In genomic region chr14:34050101-34050779, GRCm38 (mm10) we compare ENCODE assay signal across 30 mouse cellular contexts. TPM values are rescaled to one million over a fixed set of nuclear protein-coding genes. Genes with fewer than 3 reads are reported as not detected.
DNase-seq lines count a peak whose midpoint lies in the region; ATAC-seq lines count a peak whose summit lies in the region.
"Had no signal": no experiment of that assay in that cellular context is flagged by ENCODE, and none has a peak within 500 bp of the region (broad histone marks: within the 10 kb centered on the region; RNA-seq: fewer than 3 reads in every experiment).

No protein-coding gene starts in this region.

- no peaks in the 10 kb centered on the region for H3K9me3 ChIP-seq in forebrain, embryonic 13.5 days (replicated peaks)
- no peaks in the 10 kb centered on the region for H3K9me3 ChIP-seq in forebrain, embryonic 11.5 days (ENCODE audit: control insufficient read depth, low read length)
- H3K9me3 ChIP-seq: embryonic facial prominence, embryonic 15.5 days; heart, embryonic 12.5 days; neural tube, embryonic 13.5 days had no signal

- WGBS in forebrain, embryonic 13.5 days, result 68% methylated on average over 5 of the region's 5 CpGs
- WGBS in forebrain, embryonic 11.5 days, result 73% methylated on average over 5 of the region's 5 CpGs

- no peak overlapping the region for H3K4me2 ChIP-seq in forebrain, embryonic 13.5 days
- no peak overlapping the region for H3K4me2 ChIP-seq in forebrain, embryonic 11.5 days (ENCODE audit: low read depth, low read length, severe bottlenecking)
- H3K4me2 ChIP-seq: embryonic facial prominence, embryonic 15.5 days; heart, embryonic 12.5 days; hindbrain, embryonic 14.5 days; neural tube, embryonic 13.5 days had no signal

- ATAC-seq in forebrain, embryonic 13.5 days, result peak; percentile 59; the same call in 1 of the 2 replicates
- no peak for ATAC-seq in forebrain, embryonic 11.5 days (replicated peaks; ENCODE audit: low FRiP score)
- ATAC-seq in CD4-positive, CD25-positive, alpha-beta regulatory T cell, adult 4 months, result no peak
- ATAC-seq: intestine, embryonic 16.5 days; liver, postnatal 0 days had no signal

- H3K4me3 ChIP-seq in forebrain, embryonic 13.5 days, result no peak overlapping the region
- H3K4me3 ChIP-seq in forebrain, embryonic 11.5 days (ENCODE audit: low read depth, low read length), result no peak overlapping the region
- H3K4me3 ChIP-seq: embryonic facial prominence, embryonic 15.5 days; heart, embryonic 12.5 days; megakaryocyte, embryonic 14.5 days; neural tube, embryonic 13.5 days had no signal

- no peak overlapping the region for H3K9ac ChIP-seq in forebrain, embryonic 13.5 days
- H3K9ac ChIP-seq in forebrain, embryonic 11.5 days (ENCODE audit: low read length), result no peak overlapping the region
- H3K9ac ChIP-seq: embryonic facial prominence, embryonic 15.5 days; heart, embryonic 12.5 days; hindbrain, embryonic 14.5 days; liver, postnatal 0 days; neural tube, embryonic 13.5 days had no signal

- no peak for DNase-seq in forebrain, embryonic 11.5 days (ENCODE audit: low spot score)
- DNase-seq in left cerebral cortex, postnatal 4 days, result peak; percentile 77
- no peak for DNase-seq in left cerebral cortex, postnatal 25 days (ENCODE audit: low spot score in 2 of 2)
- DNase-seq in brain, embryonic 18.5 days (ENCODE audit: low read depth, low spot score), result peak; percentile 24
- peak; percentile 6 for DNase-seq in telencephalon, adult 2 months (ENCODE audit: low read depth, low spot score)
- DNase-seq: adrenal gland, adult 8-10 months; cerebellum, adult 11-12 months; heart, postnatal 14 days; kidney, postnatal 36 days; layer of hippocampus, adult 9-11 months; liver; liver, postnatal 0 days; lung, postnatal 10 days; midbrain, embryonic 14.5 days; right cerebral cortex, adult 18-20 months; thymus, adult 2 months had no signal

- no peaks in the 10 kb centered on the region for H3K4me1 ChIP-seq in forebrain, embryonic 13.5 days
- no peaks in the 10 kb centered on the region for H3K4me1 ChIP-seq in forebrain, embryonic 11.5 days (replicated peaks; ENCODE audit: control insufficient read depth, insufficient read depth, low read length)
- H3K4me1 ChIP-seq: heart, embryonic 12.5 days; megakaryocyte, embryonic 14.5 days; neural tube, embryonic 13.5 days had no signal

- H3K36me3 ChIP-seq in forebrain, embryonic 13.5 days (ENCODE audit: poor library complexity, severe bottlenecking), result no peaks in the 10 kb centered on the region
- no peaks in the 10 kb centered on the region for H3K36me3 ChIP-seq in forebrain, embryonic 11.5 days (ENCODE audit: control insufficient read depth, insufficient read depth, low read length)
- H3K36me3 ChIP-seq: embryonic facial prominence, embryonic 15.5 days; heart, embryonic 12.5 days; neural tube, embryonic 13.5 days had no signal

- H3K27ac ChIP-seq in forebrain, embryonic 13.5 days, result no peak overlapping the region
- no peak overlapping the region for H3K27ac ChIP-seq in forebrain, embryonic 11.5 days (ENCODE audit: low read depth, low read length)
- H3K27ac ChIP-seq: embryonic facial prominence, embryonic 15.5 days; hindbrain, embryonic 14.5 days; neural tube, embryonic 13.5 days had no signal

- no peaks in the 10 kb centered on the region for H3K27me3 ChIP-seq in forebrain, embryonic 13.5 days
- no peaks in the 10 kb centered on the region for H3K27me3 ChIP-seq in forebrain, embryonic 11.5 days (ENCODE audit: control insufficient read depth, insufficient read depth, low read length)
- H3K27me3 ChIP-seq: embryonic facial prominence, embryonic 15.5 days; heart, embryonic 12.5 days; megakaryocyte, embryonic 14.5 days; neural tube, embryonic 13.5 days had no signal

- intact Hi-C loops in left cerebral cortex, postnatal 4 days (cut with DNase I), result no loop called here
- intact Hi-C loops in left cerebral cortex, postnatal 25 days (cut with DNase I), result no loop called here

RNA-seq across cellular contexts. Expression of gene Antxrl, which starts 2.3 kb away (rescaled TPM):
- not detected in 2 replicates for polyA plus RNA-seq in forebrain, embryonic 13.5 days (2015; fragmentation: Nextera tagmentation; extraction: Ambion mirVana)
- polyA plus RNA-seq in forebrain, embryonic 11.5 days (2014; fragmentation: Nextera tagmentation; extraction: Ambion mirVana), result not detected in 2 replicates
- not detected for total RNA-seq in left cerebral cortex, postnatal 4 days (2021)
- not detected for total RNA-seq in left cerebral cortex, postnatal 25 days (2021)
- not detected for polyA plus RNA-seq in CD4-positive, CD25-positive, alpha-beta regulatory T cell, adult 4 months (2017; shearing (Covaris generic))
- total RNA-seq: adrenal gland, adult 8-10 months; gastrocnemius, adult 18-20 months; heart, postnatal 14 days; left cerebral cortex, adult 8-10 months had no signal
- polyA plus RNA-seq: cortical plate, adult 2 months; embryonic facial prominence, embryonic 15.5 days; heart, embryonic 12.5 days; hindbrain, embryonic 14.5 days; intestine, embryonic 16.5 days; kidney, embryonic 14.5 days; liver, postnatal 0 days; midbrain, embryonic 14.5 days; neural tube, embryonic 13.5 days had no signal

RNA-seq across cellular contexts. Expression of gene Gm5460, which starts 33.7 kb away (rescaled TPM):
- polyA plus RNA-seq in forebrain, embryonic 13.5 days (2015; fragmentation: Nextera tagmentation; extraction: Ambion mirVana), result not detected in 2 replicates
- not detected in 2 replicates for polyA plus RNA-seq in forebrain, embryonic 11.5 days (2014; fragmentation: Nextera tagmentation; extraction: Ambion mirVana)
- not detected for total RNA-seq in left cerebral cortex, postnatal 4 days (2021)
- total RNA-seq in left cerebral cortex, postnatal 25 days (2021), result not detected
- polyA plus RNA-seq in CD4-positive, CD25-positive, alpha-beta regulatory T cell, adult 4 months (2017; shearing (Covaris generic)), result not detected
- total RNA-seq: gastrocnemius, adult 18-20 months; heart, postnatal 14 days; left cerebral cortex, adult 8-10 months had no signal
- polyA plus RNA-seq: C2C12; cortical plate, adult 2 months; embryonic facial prominence, embryonic 15.5 days; heart, embryonic 12.5 days; hindbrain, embryonic 14.5 days; intestine, embryonic 16.5 days; kidney, embryonic 14.5 days; liver, postnatal 0 days; midbrain, embryonic 14.5 days; neural tube, embryonic 13.5 days had no signal

RNA-seq across cellular contexts. Expression of gene Gm30083, which starts 35.3 kb away (rescaled TPM):
- not detected in 2 replicates for polyA plus RNA-seq in forebrain, embryonic 13.5 days (2015; fragmentation: Nextera tagmentation; extraction: Ambion mirVana)
- not detected in 2 replicates for polyA plus RNA-seq in forebrain, embryonic 11.5 days (2014; fragmentation: Nextera tagmentation; extraction: Ambion mirVana)
- not detected for total RNA-seq in left cerebral cortex, postnatal 4 days (2021)
- not detected for total RNA-seq in left cerebral cortex, postnatal 25 days (2021)
- polyA plus RNA-seq in CD4-positive, CD25-positive, alpha-beta regulatory T cell, adult 4 months (2017; shearing (Covaris generic)), result not detected
- total RNA-seq: adrenal gland, adult 8-10 months; gastrocnemius, adult 18-20 months; heart, postnatal 14 days; left cerebral cortex, adult 8-10 months had no signal
- polyA plus RNA-seq: C2C12; cortical plate, adult 2 months; embryonic facial prominence, embryonic 15.5 days; gonadal fat pad, adult 2 months; heart, embryonic 12.5 days; hindbrain, embryonic 14.5 days; intestine, embryonic 16.5 days; kidney, embryonic 14.5 days; liver, postnatal 0 days; midbrain, embryonic 14.5 days; neural tube, embryonic 13.5 days; thymus, adult 2 months had no signal

RNA-seq across cellular contexts. Expression of gene Anxa8, which starts 35.5 kb away (rescaled TPM):
- polyA plus RNA-seq in forebrain, embryonic 13.5 days (2015; fragmentation: Nextera tagmentation; extraction: Ambion mirVana), result not detected in 2 replicates
- polyA plus RNA-seq in forebrain, embryonic 11.5 days (2014; fragmentation: Nextera tagmentation; extraction: Ambion mirVana), result 0.88 and 1.2 TPM in 2 replicates
- total RNA-seq in left cerebral cortex, postnatal 4 days (2021), result under 1 TPM; 0.42 to 0.52 TPM
- total RNA-seq in left cerebral cortex, postnatal 25 days (2021), result 1 to 10 TPM in 1 of 2 experiments, under 1 TPM in 1; 0.87 to 1.1 TPM
- polyA plus RNA-seq in CD4-positive, CD25-positive, alpha-beta regulatory T cell, adult 4 months (2017; shearing (Covaris generic)), result not detected
- polyA plus RNA-seq: midbrain, embryonic 14.5 days; neural tube, embryonic 13.5 days had no signal

RNA-seq across cellular contexts. Expression of gene A630023A22Rik, which starts 52.3 kb away (rescaled TPM):
- not detected in 2 replicates for polyA plus RNA-seq in forebrain, embryonic 13.5 days (2015; fragmentation: Nextera tagmentation; extraction: Ambion mirVana)
- not detected in 2 replicates for polyA plus RNA-seq in forebrain, embryonic 11.5 days (2014; fragmentation: Nextera tagmentation; extraction: Ambion mirVana)
- not detected for total RNA-seq in left cerebral cortex, postnatal 4 days (2021)
- total RNA-seq in left cerebral cortex, postnatal 25 days (2021), result not detected
- polyA plus RNA-seq in CD4-positive, CD25-positive, alpha-beta regulatory T cell, adult 4 months (2017; shearing (Covaris generic)), result not detected
- total RNA-seq: adrenal gland, adult 8-10 months; gastrocnemius, adult 18-20 months; heart, postnatal 14 days; left cerebral cortex, adult 8-10 months had no signal
- polyA plus RNA-seq: cortical plate, adult 2 months; embryonic facial prominence, embryonic 15.5 days; heart, embryonic 12.5 days; hindbrain, embryonic 14.5 days; kidney, embryonic 14.5 days; liver, postnatal 0 days; midbrain, embryonic 14.5 days; neural tube, embryonic 13.5 days; thymus, adult 2 months had no signal

Comparison
In these comparisons a context has a peak if more than half of its experiments do, and no peak if none do; other contexts are left out.
1. DNase-seq: peak in left cerebral cortex, postnatal 4 days (single experiment), brain, embryonic 18.5 days (single experiment) and telencephalon, adult 2 months (single experiment); none in forebrain, embryonic 11.5 days (single experiment) and left cerebral cortex, postnatal 25 days (0 of 2).